Mouse (Mus musculus): ENCODE measurements around the gene Prss2. TPM values are rescaled to one million over a fixed set of nuclear protein-coding genes. Genes with fewer than 3 reads are reported as not detected.
"Not testable (repeated sequence)": the region's sequence is repeated elsewhere in the genome, so short reads cannot be mapped to it uniquely, and the experiment has no call there.

Gene Prss2
- polyA plus RNA-seq, 1 experiment, result not detected

- Histone ChIP-seq H3K4me1 (ENCODE audit: control insufficient read depth) (peaks cover 11% of the 10 kb centered on the region), H3K36me3 (ENCODE audit: control insufficient read depth) (no peaks in the 10 kb centered on the region), H3K9me3 (ENCODE audit: control insufficient read depth, low read length) (no peaks in the 10 kb centered on the region), H3K4me3 (replicated peaks) (no peak overlapping the region), H3K27me3 (ENCODE audit: control insufficient read depth) (no peaks in the 10 kb centered on the region)
- TF ChIP-seq GATA1 (IDR thresholded peaks at IDR 0.05; ENCODE audit: low read length), result no peak
These were observed 15.8 kb downstream of the Prss2 start for GRCm38 (mm10) chr6:41537376-41537775.

- peaks cover 11% of the 10 kb centered on the region for H3K4me1 ChIP-seq (ENCODE audit: control insufficient read depth)
- not testable (repeated sequence) for H3K4me3 ChIP-seq (replicated peaks); H3K27me3 ChIP-seq (ENCODE audit: control insufficient read depth); H3K9me3 ChIP-seq (ENCODE audit: control insufficient read depth, low read length); H3K36me3 ChIP-seq (ENCODE audit: control insufficient read depth)
These were observed 16.7 kb downstream of the Prss2 start for GRCm38 (mm10) chr6:41538296-41538695.

DNA sequence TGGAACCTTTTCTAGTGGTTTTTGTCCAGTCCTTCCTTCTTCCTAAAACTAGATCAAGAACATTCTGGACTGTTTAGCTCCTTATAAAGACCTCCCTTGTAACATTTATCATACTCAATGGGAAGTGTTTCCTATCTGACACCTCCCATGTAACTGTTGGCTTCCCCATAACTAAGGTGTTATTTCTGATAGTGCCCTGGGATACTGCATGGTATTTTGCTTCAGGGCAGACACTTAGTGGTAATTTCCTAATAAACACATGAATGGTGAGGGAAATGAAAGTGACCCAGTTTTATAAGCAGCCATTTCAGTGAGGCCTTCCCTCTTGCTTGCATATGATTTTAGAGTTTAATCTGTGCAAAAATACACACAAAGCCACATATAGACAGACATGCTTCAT is 19.2 kb downstream of the Prss2 start:
- no peaks in the 10 kb centered on the region for H3K9me3 ChIP-seq (ENCODE audit: control insufficient read depth, low read length)
- peaks cover 11% of the 10 kb centered on the region for H3K4me1 ChIP-seq (ENCODE audit: control insufficient read depth)
- H3K36me3 ChIP-seq (ENCODE audit: control insufficient read depth), result no peaks in the 10 kb centered on the region
- peaks cover 13% of the 10 kb centered on the region for H3K27me3 ChIP-seq (ENCODE audit: control insufficient read depth)
- no peak for TF ChIP-seq TAL1 (IDR thresholded peaks at IDR 0.05; ENCODE audit: low read length)
- no peak for TF ChIP-seq GATA1 (IDR thresholded peaks at IDR 0.05; ENCODE audit: low read length)
- no peak overlapping the region for H3K4me3 ChIP-seq (replicated peaks)

DNA sequence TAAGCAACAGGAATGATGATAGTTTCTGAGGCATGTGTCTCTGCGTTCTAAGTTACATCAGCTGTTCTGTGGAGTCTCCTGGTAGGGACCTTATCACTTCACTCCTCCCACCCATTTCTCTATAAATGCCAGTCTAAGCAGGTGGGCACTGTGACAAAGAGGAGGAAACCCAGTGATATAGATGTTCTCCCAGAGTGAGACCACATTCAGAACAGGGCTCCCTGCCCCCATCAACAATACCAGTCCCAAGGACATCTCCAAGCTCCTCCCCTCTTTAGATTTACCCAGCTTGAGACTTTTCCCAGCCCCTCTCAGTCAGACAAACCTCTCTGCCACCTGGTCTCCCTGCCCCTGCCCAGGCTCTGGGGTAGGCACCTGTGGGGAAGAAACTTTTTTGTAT is 20.2 kb downstream of the Prss2 start:
- Histone ChIP-seq H3K4me1 (ENCODE audit: control insufficient read depth) (peaks cover 11% of the 10 kb centered on the region), H3K36me3 (ENCODE audit: control insufficient read depth) (no peaks in the 10 kb centered on the region)
- TF ChIP-seq GATA1 (IDR thresholded peaks at IDR 0.05; ENCODE audit: low read length) (no peak), TAL1 (IDR thresholded peaks at IDR 0.05; ENCODE audit: low read length) (no peak)

DNA sequence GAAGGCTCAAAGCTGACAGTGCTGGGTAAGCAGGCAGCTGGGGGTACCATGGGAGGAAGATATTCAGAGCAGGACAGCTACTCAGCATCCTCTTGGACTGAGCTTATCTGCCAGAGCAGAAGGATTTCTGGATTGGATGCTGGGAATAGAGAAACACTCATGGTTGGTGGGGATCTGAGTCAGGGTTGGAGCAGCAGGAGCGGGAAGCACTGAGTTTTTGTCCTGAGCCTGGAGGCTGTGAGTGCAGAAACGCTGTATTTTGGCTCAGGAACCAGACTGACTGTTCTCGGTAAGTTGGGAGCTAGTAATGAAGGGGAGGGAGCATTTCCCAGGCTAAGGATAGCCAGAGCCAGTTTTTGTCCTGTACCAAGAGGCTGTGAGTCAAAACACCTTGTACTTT is 21.4 kb downstream of the Prss2 start:
- Histone ChIP-seq H3K9me3 (ENCODE audit: control insufficient read depth, low read length) (no peaks in the 10 kb centered on the region), H3K36me3 (ENCODE audit: control insufficient read depth) (no peaks in the 10 kb centered on the region), H3K27me3 (ENCODE audit: control insufficient read depth) (peaks cover 13% of the 10 kb centered on the region), H3K4me1 (ENCODE audit: control insufficient read depth) (peaks cover 11% of the 10 kb centered on the region), H3K4me3 (replicated peaks) (no peak overlapping the region)
- no peak for TF ChIP-seq GATA1 (IDR thresholded peaks at IDR 0.05; ENCODE audit: low read length)

More for the DNA sequence above, 20.2 kb downstream of the Prss2 start:
- peaks cover 13% of the 10 kb centered on the region for H3K27me3 ChIP-seq (ENCODE audit: control insufficient read depth)
- no peak overlapping the region for H3K4me3 ChIP-seq (replicated peaks)
- H3K9me3 ChIP-seq (ENCODE audit: control insufficient read depth, low read length), result no peaks in the 10 kb centered on the region

GRCm38 (mm10) chr6:41543411-41544050 is 21.9 kb downstream of the Prss2 start:
- H3K4me3 ChIP-seq (replicated peaks), result no peak overlapping the region
- peaks cover 11% of the 10 kb centered on the region for H3K4me1 ChIP-seq (ENCODE audit: control insufficient read depth)
- no peaks in the 10 kb centered on the region for H3K9me3 ChIP-seq (ENCODE audit: control insufficient read depth, low read length)
- peaks cover 13% of the 10 kb centered on the region for H3K27me3 ChIP-seq (ENCODE audit: control insufficient read depth)
- H3K36me3 ChIP-seq (ENCODE audit: control insufficient read depth), result no peaks in the 10 kb centered on the region
- no peak for TF ChIP-seq TAL1 (IDR thresholded peaks at IDR 0.05; ENCODE audit: low read length)
- no peak for TF ChIP-seq GATA1 (IDR thresholded peaks at IDR 0.05; ENCODE audit: low read length)

GRCm38 (mm10) chr6:41544381-41544924 is 22.9 kb downstream of the Prss2 start:
- H3K36me3 ChIP-seq (ENCODE audit: control insufficient read depth), result no peaks in the 10 kb centered on the region
- no peaks in the 10 kb centered on the region for H3K9me3 ChIP-seq (ENCODE audit: control insufficient read depth, low read length)
- H3K27me3 ChIP-seq (ENCODE audit: control insufficient read depth), result peaks cover 13% of the 10 kb centered on the region
- TF ChIP-seq TAL1 (IDR thresholded peaks at IDR 0.05; ENCODE audit: low read length), result no peak
- no peak for TF ChIP-seq GATA1 (IDR thresholded peaks at IDR 0.05; ENCODE audit: low read length)
- H3K4me3 ChIP-seq (replicated peaks), result no peak overlapping the region
- peaks cover 11% of the 10 kb centered on the region for H3K4me1 ChIP-seq (ENCODE audit: control insufficient read depth)

- H3K4me1 ChIP-seq (ENCODE audit: control insufficient read depth), result peaks cover 11% of the 10 kb centered on the region
- H3K9me3 ChIP-seq (ENCODE audit: control insufficient read depth, low read length), result no peaks in the 10 kb centered on the region
These were observed 23.7 kb downstream of the Prss2 start for GRCm38 (mm10) chr6:41545266-41545665.

DNA sequence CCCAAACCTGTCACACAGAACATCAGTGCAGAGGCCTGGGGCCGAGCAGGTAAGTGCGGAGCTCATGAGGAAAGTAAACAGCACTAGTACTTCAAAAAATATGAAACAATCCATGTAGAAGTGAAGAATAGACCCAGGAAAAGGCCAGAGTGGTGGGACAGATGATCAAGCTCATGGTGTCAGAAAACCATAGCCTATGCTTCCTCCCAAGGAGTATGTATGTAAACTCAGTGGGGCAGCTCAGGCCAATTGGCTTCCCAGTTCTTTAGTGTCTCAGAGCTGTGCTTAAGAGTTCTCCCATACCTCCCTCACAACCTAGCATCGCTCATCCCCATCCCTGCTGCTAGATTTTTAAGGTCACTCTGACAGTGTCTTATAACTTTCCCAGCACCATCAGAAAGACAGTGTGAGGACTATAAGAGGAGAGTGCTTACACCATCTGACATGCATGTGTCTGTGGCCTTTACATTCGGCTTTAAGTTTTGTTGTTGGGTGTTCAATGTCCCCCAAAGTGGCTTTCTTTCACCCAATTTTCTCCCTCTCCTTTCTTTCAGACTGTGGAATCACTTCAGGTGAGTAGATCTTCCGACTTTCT is 25.6 kb downstream of the Prss2 start:
- no peak overlapping the region for H3K4me3 ChIP-seq (replicated peaks)
- H3K4me1 ChIP-seq (ENCODE audit: control insufficient read depth), result no peaks in the 10 kb centered on the region
- peaks cover 13% of the 10 kb centered on the region for H3K27me3 ChIP-seq (ENCODE audit: control insufficient read depth)
- no peaks in the 10 kb centered on the region for H3K9me3 ChIP-seq (ENCODE audit: control insufficient read depth, low read length)
- no peaks in the 10 kb centered on the region for H3K36me3 ChIP-seq (ENCODE audit: control insufficient read depth)
- no peak for TF ChIP-seq GATA1 (IDR thresholded peaks at IDR 0.05; ENCODE audit: low read length)
- no peak for TF ChIP-seq TAL1 (IDR thresholded peaks at IDR 0.05; ENCODE audit: low read length)

More at GRCm38 (mm10) chr6:41545266-41545665, 23.7 kb downstream of the Prss2 start:
- TF ChIP-seq GATA1 (IDR thresholded peaks at IDR 0.05; ENCODE audit: low read length) (no peak), TAL1 (IDR thresholded peaks at IDR 0.05; ENCODE audit: low read length) (no peak)
- H3K4me3 ChIP-seq (replicated peaks), result no peak overlapping the region
- no peaks in the 10 kb centered on the region for H3K36me3 ChIP-seq (ENCODE audit: control insufficient read depth)
- peaks cover 13% of the 10 kb centered on the region for H3K27me3 ChIP-seq (ENCODE audit: control insufficient read depth)
